Mouse (Mus musculus) megakaryocyte progenitor cell, adult 5-6 weeks (primary cell): Measurements from ENCODE around the gene Nup133. TPM values are rescaled to one million over a fixed set of nuclear protein-coding genes. Genes with fewer than 3 reads are reported as not detected.
"Not testable (repeated sequence)": the region's sequence is repeated elsewhere in the genome, so short reads cannot be mapped to it uniquely, and the experiment has no call there.

ENCODE experiments used
- ATAC-seq: replicated peaks from 2 replicates; pipeline ENCODE4 v1.8.0; 2016; ENCODE audit warnings: mild to moderate bottlenecking, moderate TSS enrichment, inconsistent platforms; ENCODE audit not compliant: poor library complexity
- total RNA-seq, 2 experiments: library from RNA; stranded (forward) in 1 of 2; stranded (reverse) in 1 of 2; fragments of 157-497, 149-512 nt in 1 of 2; fragments of 200-1000 nt in 1 of 2; gene quantifications; 2 replicates each; pipeline versions ENCODE4 v1.2.3 to v1.2.4; 2015 to 2017

Nup133 gene
- total RNA-seq (2015) (27.8 and 28.7 TPM in 2 replicates), total RNA-seq (2017) (28.2 and 33.0 TPM in 2 replicates)

DNA sequence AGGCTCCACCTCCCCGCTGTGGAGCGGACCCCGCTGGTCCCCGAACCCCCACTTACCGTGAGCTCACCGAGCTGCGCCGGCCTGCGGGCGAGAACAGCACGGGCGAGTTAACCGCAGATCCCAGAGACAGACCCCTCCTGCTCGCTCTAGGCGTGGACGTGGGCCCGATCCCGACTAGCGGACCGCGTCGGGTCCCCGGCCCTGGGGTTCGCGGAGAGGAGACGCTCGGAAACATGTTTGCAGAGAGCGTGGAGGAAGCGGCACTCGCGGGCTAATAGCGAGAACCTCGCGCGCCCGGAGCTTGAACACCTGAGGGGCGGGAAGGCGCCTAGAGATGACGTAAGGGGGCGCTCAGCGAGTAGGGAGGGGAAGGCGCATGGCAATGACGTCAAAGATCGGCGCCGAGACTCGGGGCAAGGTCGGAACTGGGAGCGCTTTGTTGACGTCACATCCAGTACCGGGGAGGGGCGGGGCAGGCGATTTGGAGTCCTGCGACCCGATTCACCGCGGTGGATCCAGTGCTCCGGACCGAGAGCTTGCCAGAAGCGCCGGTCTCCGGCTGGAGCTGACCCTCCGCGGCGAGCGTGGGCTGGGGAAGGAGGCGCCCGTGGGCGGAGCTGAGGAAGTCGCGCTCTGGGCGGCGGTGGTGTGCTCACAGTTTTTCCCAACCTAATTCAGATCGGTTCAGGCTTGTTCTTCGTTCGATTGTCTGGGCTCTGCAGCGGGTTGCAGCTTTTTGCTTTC, at the start of gene Nup133:
Nup133 (minus strand) TSS at position 324 of the 744 bp plus-strand sequence.
- ATAC-seq, result peak; percentile 95

DNA sequence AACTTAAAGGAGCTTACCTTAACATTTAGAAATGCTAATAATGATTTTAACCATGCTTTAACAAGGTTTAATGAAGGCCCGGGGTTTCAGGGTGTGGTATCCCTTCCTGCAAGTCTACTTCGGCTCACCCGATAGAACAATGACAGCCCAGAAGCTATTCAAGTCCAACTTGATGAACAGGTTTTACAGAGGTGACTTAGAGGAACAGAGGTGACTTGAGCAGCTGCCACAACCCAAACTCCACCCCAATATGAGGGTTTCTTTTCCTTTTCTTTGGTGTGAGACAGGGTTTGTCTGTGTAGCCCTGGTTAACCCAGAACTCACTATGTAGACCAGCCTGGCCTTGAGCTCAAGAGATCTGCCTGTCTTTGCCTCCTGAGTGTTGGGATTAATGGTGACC, 44.9 kb upstream of the Nup133 start:
- ATAC-seq, result no peak

DNA sequence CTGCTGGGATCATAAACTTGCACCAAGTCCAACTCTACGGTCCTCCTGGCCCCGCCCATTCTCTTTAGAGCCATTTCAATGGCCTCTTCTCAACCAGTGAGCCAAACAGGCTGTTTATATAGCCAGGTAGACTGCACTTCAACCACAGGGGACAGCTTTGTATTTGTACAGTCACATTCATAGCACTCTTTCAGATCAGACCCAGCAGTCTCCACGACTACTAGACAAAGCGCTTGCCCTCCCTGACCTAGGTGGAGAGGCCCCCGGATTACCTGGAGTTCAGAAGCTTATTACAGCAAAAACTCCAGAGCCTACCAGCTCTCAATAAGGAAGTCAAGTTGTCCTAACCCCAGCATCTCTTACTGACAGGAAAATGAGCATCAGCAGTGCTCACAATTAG, 44.5 kb upstream of the Nup133 start:
- ATAC-seq, result no peak

DNA sequence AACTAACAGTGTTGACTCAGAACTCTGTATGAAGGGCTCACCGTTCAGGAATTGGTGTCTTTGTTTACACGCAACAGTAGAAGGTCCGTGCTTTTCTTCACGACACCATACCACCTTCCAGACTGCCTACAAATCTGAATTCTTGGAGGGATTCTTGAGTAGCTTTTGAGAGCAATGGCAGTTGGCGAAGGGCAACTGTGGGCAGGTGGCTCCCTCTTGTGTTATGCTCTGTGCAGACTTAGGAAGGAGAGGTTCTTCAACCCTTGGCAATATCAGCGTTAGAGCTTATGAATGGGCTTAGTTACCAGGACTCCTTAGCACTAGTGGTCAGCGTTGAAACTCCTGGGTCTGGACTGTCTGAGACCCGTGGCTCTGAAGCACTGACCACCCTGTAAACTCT, 43.5 kb upstream of the Nup133 start:
- peak; percentile 23 for ATAC-seq

DNA sequence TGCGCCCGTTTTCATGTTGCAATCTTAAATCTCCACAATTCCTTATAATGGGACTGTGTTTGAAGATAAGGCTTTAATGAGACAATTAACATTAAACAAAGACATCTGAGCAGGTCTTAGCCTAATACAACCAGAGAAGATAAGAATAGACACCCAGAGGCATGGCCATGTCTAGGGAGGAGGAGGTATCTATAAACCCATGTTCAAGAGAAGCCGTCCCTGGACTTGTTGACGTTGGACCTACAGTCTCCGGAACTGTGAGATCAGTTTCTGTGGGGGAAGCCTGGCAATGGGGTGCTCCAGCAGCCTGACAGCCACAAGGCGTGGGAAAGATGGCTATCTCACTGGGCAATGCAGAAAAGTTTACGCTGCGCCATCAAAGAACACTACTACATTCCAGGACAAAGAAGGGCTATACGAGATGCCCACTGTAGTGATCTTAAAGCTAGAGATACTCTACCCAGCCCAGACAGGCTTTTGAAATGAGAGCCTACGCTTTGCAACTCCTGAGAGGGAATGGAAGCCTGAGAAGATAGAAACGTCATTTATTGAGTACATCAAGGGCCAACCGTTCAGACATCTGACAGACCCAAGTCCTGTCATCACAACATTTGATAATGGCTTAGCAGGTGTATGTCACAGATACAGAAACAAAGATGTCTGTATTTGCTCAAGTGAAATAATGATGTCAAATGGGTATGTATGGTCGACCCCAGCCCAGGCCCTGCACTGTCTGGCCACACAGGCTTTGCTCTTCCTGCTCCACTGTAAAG, 41.4 kb upstream of the Nup133 start:
- ATAC-seq, result peak; percentile 47

DNA sequence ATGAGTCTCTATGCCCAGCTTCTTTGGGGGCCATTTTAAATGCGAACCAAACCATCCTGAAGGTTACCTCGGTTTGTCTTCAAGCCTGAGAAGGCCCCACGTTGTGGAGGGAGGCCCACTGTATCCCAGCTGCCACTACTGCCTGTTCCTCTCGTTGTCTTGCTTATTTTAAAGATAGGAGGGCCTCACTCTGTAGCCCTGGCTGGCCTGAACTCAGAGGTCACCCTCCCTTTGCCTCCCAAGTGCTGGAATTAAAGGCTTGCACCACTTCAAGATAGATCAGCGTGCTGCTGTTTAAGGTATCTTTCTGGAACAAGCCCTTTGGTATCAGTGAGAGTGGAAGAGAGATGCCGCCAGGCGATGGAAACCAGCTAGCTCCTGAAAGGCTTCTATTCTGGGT, 40.1 kb upstream of the Nup133 start:
- peak; percentile 9; the same call in 1 of the 2 replicates for ATAC-seq

DNA sequence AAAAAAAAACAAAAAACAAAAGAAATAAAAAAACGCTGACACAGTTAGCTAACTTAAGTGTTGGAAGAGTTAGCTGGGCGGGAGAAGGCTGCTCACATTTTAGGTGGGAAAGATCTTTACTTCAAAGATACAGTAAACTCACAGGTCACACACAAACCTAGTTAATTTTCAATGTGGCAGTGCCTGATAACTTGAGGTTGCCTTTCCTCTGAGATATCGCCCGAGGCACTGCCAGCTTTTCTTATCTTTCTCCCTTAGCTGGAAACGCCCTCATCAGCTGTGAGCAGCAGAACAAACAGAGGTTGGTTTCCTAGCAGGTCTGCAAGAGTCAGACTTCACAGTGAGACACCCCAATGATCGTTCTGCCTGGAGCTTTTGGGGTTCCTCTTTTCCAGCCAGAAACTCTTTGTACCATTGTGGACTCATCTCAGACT, 39.6 kb upstream of the Nup133 start:
- ATAC-seq, result peak; percentile 86

DNA sequence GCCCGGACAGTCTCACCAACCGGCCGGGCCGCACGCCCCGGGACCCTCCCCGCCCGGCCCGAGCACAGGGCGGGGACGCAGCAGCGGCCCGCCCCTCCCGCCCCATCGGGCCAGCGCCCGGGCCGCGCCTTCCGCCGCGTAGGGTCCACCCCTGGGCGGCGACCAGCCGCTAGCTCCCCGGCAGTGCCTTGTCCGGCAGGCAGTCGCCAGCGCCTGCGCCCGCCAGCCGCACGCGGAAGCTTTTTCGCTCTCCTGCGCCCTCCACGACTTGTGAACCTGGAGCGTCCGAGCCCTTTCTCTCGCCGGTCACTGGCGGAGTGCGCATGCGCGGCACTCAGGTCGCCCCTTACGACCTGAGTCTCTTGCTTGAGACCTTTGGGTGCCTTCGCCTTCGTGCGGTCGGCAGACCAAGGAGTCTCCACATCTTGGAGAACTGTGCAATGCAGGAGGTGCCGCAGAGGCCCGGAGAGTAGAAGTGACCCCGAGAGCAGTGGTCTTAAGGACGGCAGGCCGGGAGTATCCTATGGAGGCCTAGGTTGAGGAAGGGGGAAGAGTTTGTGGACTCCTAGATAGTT, 33.8 kb upstream of the Nup133 start, which contains the start of gene Abcb10:
Abcb10 (minus strand) TSS at position 297 of the 575 bp plus-strand sequence.
- ATAC-seq, result peak; percentile 68

GRCm38 (mm10) chr8:123982291-123982793, 33.3 kb upstream of the Nup133 start:
- no peak; the same call in 1 of the 2 replicates for ATAC-seq

DNA sequence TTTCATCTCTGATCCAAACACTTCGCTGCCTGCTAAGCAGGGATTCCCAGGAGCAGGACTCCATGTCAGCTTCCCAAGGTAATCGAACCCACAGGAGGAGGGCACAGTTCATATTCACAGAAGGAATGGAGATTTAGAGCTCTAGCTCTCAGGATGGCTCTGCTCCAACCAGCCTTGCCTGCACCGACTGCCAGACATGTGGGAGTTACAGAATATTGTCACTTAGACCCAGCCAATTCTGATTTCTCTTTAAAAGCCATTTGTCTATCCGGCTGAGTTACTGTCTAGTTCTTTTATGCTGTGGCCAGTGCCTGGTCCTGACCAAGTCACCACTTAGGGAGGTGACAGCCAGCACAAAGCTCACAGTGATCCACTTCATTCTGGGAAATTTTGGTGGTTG, 32.6 kb upstream of the Nup133 start:
- no peak for ATAC-seq

- no peak; the same call in 1 of the 2 replicates for ATAC-seq
Observed at GRCm38 (mm10) chr8:123980239-123980638, 31.2 kb upstream of the Nup133 start.

GRCm38 (mm10) chr8:123978926-123979325, 29.9 kb upstream of the Nup133 start:
- peak; percentile 63 for ATAC-seq

DNA sequence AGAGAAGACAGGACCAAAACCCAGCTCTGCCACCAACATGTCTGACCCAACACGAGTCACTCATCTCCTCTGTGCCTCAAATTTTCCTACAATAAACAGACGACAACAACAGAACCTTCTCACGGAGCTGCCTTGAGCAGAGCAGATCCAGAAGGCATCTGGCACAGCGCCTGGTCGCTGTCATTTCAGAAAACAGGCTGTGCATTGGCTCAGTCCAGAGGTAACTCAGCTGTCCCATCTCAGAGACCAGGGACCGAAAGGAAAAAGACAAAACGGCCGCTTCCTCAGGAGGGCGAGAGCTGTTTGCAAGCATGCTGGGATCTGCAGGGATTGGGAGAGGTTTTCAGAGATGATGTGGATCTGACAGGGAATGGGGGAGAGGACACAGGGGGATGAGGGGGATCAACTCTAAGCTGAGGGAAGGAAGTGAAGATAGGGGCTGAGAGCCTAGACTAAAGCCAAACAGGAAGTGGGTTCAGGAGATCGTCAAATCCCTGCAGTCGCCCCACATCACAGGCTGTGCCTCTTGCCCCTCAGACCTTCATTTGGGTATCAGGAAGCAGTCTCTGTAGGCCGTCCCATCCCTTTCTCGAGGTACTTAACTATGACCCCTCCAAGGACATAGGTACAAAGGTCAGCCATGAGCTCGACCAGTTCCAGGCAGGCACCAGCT, 29.2 kb upstream of the Nup133 start:
- ATAC-seq, result peak; percentile 2; the same call in 1 of the 2 replicates

GRCm38 (mm10) chr8:123977499-123977898, 28.4 kb upstream of the Nup133 start:
- ATAC-seq, result no peak

DNA sequence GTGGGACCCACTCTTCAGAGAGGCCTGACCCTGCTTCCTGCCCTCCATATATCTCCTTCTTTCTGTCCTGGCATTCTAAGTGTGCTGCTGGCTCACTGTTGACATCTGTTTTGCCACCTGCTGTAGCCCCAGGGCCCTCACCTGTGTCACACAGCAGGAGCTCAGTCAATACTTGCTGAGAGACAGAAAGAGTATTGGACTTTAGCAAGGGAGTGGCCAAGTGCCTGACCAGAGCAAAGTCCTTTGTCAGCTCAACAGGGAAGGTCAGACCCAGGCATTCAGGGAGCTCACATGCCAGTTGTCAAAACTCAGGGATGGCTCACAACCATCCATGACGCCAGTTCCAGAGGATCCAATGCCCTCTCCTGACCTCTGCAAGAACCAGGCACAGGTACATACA, 24.4 kb upstream of the Nup133 start:
- no peak for ATAC-seq

GRCm38 (mm10) chr8:123966896-123967295, 17.8 kb upstream of the Nup133 start:
- ATAC-seq, result peak; percentile 74

- no peak for ATAC-seq
Observed at GRCm38 (mm10) chr8:123961371-123961770, 12.3 kb upstream of the Nup133 start.

DNA sequence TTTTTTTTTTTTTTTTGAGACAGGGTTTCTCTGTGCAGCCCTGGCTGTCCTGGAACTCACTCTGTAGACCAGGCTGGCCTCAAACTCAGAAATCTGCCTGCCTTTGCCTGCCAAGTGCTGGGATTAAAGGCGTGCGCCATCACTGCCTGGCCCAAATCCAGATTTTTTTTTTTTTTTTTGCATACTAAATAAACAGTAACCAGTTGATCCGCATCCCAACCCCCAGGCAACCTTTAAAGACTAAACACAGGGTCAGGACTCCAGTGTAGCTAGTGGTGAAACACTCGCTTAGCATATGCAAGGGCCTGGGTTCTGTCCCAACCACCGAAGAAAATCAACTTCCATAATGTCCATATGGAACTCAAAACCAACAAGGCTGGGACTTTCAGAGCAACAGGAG, 11.5 kb upstream of the Nup133 start:
- not testable (repeated sequence) for ATAC-seq

DNA sequence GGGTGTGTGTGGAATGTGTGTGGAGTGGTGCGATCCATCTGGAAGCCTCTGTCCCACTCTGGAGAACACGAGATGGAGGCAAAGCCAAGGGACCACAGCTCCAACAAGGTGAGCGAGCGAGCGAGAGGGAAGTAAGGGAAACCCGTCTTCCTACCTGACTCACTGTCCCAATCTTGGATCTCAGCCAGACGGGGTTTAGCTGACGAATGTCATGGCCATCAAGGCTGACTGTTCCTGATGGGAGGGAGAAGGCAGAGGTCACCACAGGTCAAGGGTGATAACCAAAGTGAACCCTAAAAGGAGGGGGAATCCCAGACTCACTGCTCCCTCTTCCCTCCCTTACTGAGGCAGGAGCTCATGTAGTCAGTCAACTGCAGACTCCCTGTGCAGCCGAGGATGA, 11.0 kb upstream of the Nup133 start:
- no peak for ATAC-seq

DNA sequence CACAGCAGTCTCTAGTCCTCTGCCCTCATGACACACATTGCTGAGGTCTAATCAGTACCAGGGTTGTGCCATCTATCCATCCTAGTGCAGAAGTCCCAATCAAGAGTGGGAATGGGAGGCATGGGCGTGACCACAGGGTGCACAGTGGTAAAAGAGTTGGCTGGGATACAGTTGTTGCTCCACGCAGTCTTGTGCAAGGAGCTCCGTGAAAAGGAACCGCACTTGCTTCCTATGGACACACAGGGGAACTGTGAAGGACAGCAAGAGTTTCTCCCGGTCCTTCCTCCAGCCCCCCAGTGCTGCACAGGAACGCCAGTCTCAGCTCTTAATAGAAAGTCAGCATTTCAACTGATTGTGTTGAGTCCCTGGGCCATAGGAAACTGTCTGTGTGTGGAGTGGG, 10.4 kb upstream of the Nup133 start:
- ATAC-seq, result peak; percentile 63; the same call in 1 of the 2 replicates

DNA sequence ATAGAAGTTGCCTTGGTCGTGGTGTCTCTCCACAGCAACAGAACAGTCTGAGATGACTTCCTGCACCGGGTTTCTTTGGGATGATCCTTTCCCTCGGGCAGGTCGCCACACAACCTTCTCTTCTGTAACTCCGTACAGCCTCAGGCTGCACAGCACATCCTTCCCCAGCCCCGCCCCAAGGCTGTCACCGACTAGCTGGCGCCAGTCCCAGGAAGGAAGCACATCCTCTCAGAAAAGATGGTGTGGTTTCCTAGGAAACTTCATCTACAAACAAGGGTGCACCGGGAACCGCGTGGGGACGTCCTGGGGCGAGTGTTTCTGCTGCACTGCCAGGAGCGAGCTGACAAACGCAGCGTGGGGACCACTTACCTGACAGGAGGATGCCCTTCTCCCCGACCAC, 9.1 kb upstream of the Nup133 start:
- ATAC-seq, result no peak
